Mouse (Mus musculus): ENCODE data around the gene Arl10. TPM values are rescaled to one million over a fixed set of nuclear protein-coding genes. Genes with fewer than 3 reads are reported as not detected.

Gene Arl10
- polyA plus RNA-seq, 1 experiment from 2014 or later: 23.3 TPM

GRCm38 (mm10) chr13:54582860-54583259, 8.0 kb downstream of the Arl10 start:
- H3K27ac ChIP-seq (ENCODE audit: poor library complexity, severe bottlenecking): no peak overlapping the region
- H3K4me3 ChIP-seq: no peak overlapping the region
- ATAC-seq (ENCODE audit: insufficient number of reproducible peaks, low FRiP score): no peak
- 88% methylated on average over 5 of the region's 5 CpGs for WGBS
- H3K27me3 ChIP-seq (replicated peaks): no peaks in the 10 kb centered on the region
- no peak overlapping the region for H3K4me2 ChIP-seq
- no peaks in the 10 kb centered on the region for H3K9me3 ChIP-seq (replicated peaks)
- H3K9ac ChIP-seq: no peak overlapping the region
- peaks cover 7% of the 10 kb centered on the region; the same call in 1 of the 2 replicates for H3K4me1 ChIP-seq (replicated peaks)
- peaks cover 93% of the 10 kb centered on the region for H3K36me3 ChIP-seq

GRCm38 (mm10) chr13:54585831-54586230, 11.0 kb downstream of the Arl10 start:
- peaks cover 7% of the 10 kb centered on the region; the same call in 1 of the 2 replicates for H3K4me1 ChIP-seq (replicated peaks)
- peaks cover 72% of the 10 kb centered on the region for H3K36me3 ChIP-seq
- no peak overlapping the region for H3K27ac ChIP-seq (ENCODE audit: poor library complexity, severe bottlenecking)
- no peaks in the 10 kb centered on the region for H3K9me3 ChIP-seq (replicated peaks)
- no peak overlapping the region for H3K4me3 ChIP-seq
- H3K9ac ChIP-seq: no peak overlapping the region
- no peak overlapping the region for H3K4me2 ChIP-seq
- ATAC-seq (ENCODE audit: insufficient number of reproducible peaks, low FRiP score): no peak
- H3K27me3 ChIP-seq (replicated peaks): no peaks in the 10 kb centered on the region
- 76% methylated on average over 11 of the region's 11 CpGs for WGBS

- Histone ChIP-seq H3K27me3 (replicated peaks) (no peaks in the 10 kb centered on the region), H3K9ac (peak overlapping the region; percentile 90), H3K4me3 (peak overlapping the region; percentile 89), H3K4me2 (peak overlapping the region; percentile 80), H3K27ac (ENCODE audit: poor library complexity, severe bottlenecking) (no peak overlapping the region), H3K36me3 (peaks cover 45% of the 10 kb centered on the region), H3K4me1 (replicated peaks) (peaks cover 17% of the 10 kb centered on the region), H3K9me3 (replicated peaks) (no peaks in the 10 kb centered on the region)
- ATAC-seq (ENCODE audit: insufficient number of reproducible peaks, low FRiP score): 0 out of 2 replicates have a peak, but pooled peaks have one; percentile 7
- under 1% methylated on average over 24 of the region's 24 CpGs for WGBS
Observed at GRCm38 (mm10) chr13:54589414-54589995, 14.7 kb downstream of the Arl10 start.

GRCm38 (mm10) chr13:54589996-54590951, 15.5 kb downstream of the Arl10 start, which contains the start of the genes Nop16 and Higd2a:
TSS of gene Nop16 (minus strand) at chr13:54590090.
TSS of gene Higd2a (plus strand) at chr13:54590207.
- Histone ChIP-seq H3K4me1 (replicated peaks) (peaks cover 22% of the 10 kb centered on the region), H3K27me3 (replicated peaks) (no peaks in the 10 kb centered on the region), H3K9me3 (replicated peaks) (no peaks in the 10 kb centered on the region), H3K27ac (ENCODE audit: poor library complexity, severe bottlenecking) (peak within 1 kb of the TSS; percentile 83), H3K36me3 (peaks cover 40% of the 10 kb centered on the region), H3K9ac (peak within 1 kb of the TSS; percentile 90), H3K4me2 (peak within 1 kb of the TSS; percentile 89), H3K4me3 (peak within 1 kb of the TSS; percentile 89)
- WGBS: under 1% methylated on average over 51 of the region's 51 CpGs
- ATAC-seq (ENCODE audit: insufficient number of reproducible peaks, low FRiP score): peak; percentile 98

- peaks cover 31% of the 10 kb centered on the region for H3K36me3 ChIP-seq
- no peak for ATAC-seq (ENCODE audit: insufficient number of reproducible peaks, low FRiP score)
- peak overlapping the region; percentile 1; the same call in 1 of the 2 replicates for H3K9ac ChIP-seq
- no peak overlapping the region for H3K4me3 ChIP-seq
- peak overlapping the region; percentile 89 for H3K4me2 ChIP-seq
- H3K9me3 ChIP-seq (replicated peaks): no peaks in the 10 kb centered on the region
- H3K27ac ChIP-seq (ENCODE audit: poor library complexity, severe bottlenecking): no peak overlapping the region
- H3K27me3 ChIP-seq (replicated peaks): no peaks in the 10 kb centered on the region
- peaks cover 38% of the 10 kb centered on the region for H3K4me1 ChIP-seq (replicated peaks)
- 87% methylated on average over 8 of the region's 8 CpGs for WGBS
Observed at GRCm38 (mm10) chr13:54591776-54592356, 17.1 kb downstream of the Arl10 start.

GRCm38 (mm10) chr13:54593617-54594016, 18.8 kb downstream of the Arl10 start:
- 90% methylated on average over 11 of the region's 11 CpGs for WGBS
- H3K9ac ChIP-seq: no peak overlapping the region
- H3K4me3 ChIP-seq: no peak overlapping the region
- no peak overlapping the region for H3K4me2 ChIP-seq
- H3K27me3 ChIP-seq (replicated peaks): no peaks in the 10 kb centered on the region
- no peaks in the 10 kb centered on the region for H3K9me3 ChIP-seq (replicated peaks)
- H3K27ac ChIP-seq (ENCODE audit: poor library complexity, severe bottlenecking): no peak overlapping the region
- H3K36me3 ChIP-seq: peaks cover 26% of the 10 kb centered on the region
- peaks cover 53% of the 10 kb centered on the region for H3K4me1 ChIP-seq (replicated peaks)
- ATAC-seq (ENCODE audit: insufficient number of reproducible peaks, low FRiP score): no peak

- peak overlapping the region; percentile 29 for H3K4me2 ChIP-seq
Observed at GRCm38 (mm10) chr13:54596107-54596690, 21.4 kb downstream of the Arl10 start.

GRCm38 (mm10) chr13:54596870-54597269, 22.1 kb downstream of the Arl10 start:
- Histone ChIP-seq H3K4me1 (replicated peaks) (peaks cover 38% of the 10 kb centered on the region), H3K9me3 (replicated peaks) (no peaks in the 10 kb centered on the region), H3K36me3 (peaks cover 37% of the 10 kb centered on the region), H3K4me2 (peak overlapping the region; percentile 29; the same call in 1 of the 2 replicates), H3K27me3 (replicated peaks) (no peaks in the 10 kb centered on the region), H3K9ac (peak overlapping the region; percentile 29; the same call in 1 of the 2 replicates), H3K4me3 (no peak overlapping the region), H3K27ac (ENCODE audit: poor library complexity, severe bottlenecking) (peak overlapping the region; percentile 71)
- ATAC-seq (ENCODE audit: insufficient number of reproducible peaks, low FRiP score): peak; percentile 33; the same call in 1 of the 2 replicates
- 43% methylated on average over 5 of the region's 5 CpGs for WGBS

More at GRCm38 (mm10) chr13:54596107-54596690, 21.4 kb downstream of the Arl10 start:
- WGBS: 48% methylated on average over 8 of the region's 8 CpGs
- Histone ChIP-seq H3K27ac (ENCODE audit: poor library complexity, severe bottlenecking) (peak overlapping the region; percentile 71), H3K9ac (0 out of 2 replicates have a peak overlapping the region, but pooled peaks have one; percentile 28), H3K4me1 (replicated peaks) (peaks cover 45% of the 10 kb centered on the region), H3K36me3 (peaks cover 37% of the 10 kb centered on the region), H3K9me3 (replicated peaks) (no peaks in the 10 kb centered on the region), H3K4me3 (no peak overlapping the region), H3K27me3 (replicated peaks) (no peaks in the 10 kb centered on the region)
- peak; percentile 33; the same call in 1 of the 2 replicates for ATAC-seq (ENCODE audit: insufficient number of reproducible peaks, low FRiP score)

GRCm38 (mm10) chr13:54598622-54599143, 23.9 kb downstream of the Arl10 start:
- 84% methylated on average over 12 of the region's 12 CpGs for WGBS
- no peak overlapping the region for H3K4me3 ChIP-seq
- ATAC-seq (ENCODE audit: insufficient number of reproducible peaks, low FRiP score): no peak; the same call in 1 of the 2 replicates

GRCm38 (mm10) chr13:54602639-54603111, 27.9 kb downstream of the Arl10 start:
- 63% methylated on average over 3 of the region's 3 CpGs for WGBS
- H3K9me3 ChIP-seq (replicated peaks): no peaks in the 10 kb centered on the region
- no peak overlapping the region for H3K9ac ChIP-seq
- no peaks in the 10 kb centered on the region for H3K27me3 ChIP-seq (replicated peaks)
- no peak overlapping the region for H3K4me3 ChIP-seq
- H3K27ac ChIP-seq (ENCODE audit: poor library complexity, severe bottlenecking): no peak overlapping the region
- peaks cover 16% of the 10 kb centered on the region for H3K4me1 ChIP-seq (replicated peaks)
- H3K36me3 ChIP-seq: peaks cover 33% of the 10 kb centered on the region
- no peak overlapping the region for H3K4me2 ChIP-seq
- no peak for ATAC-seq (ENCODE audit: insufficient number of reproducible peaks, low FRiP score)

More at GRCm38 (mm10) chr13:54598622-54599143, 23.9 kb downstream of the Arl10 start:
- no peaks in the 10 kb centered on the region for H3K27me3 ChIP-seq (replicated peaks)
- peaks cover 44% of the 10 kb centered on the region for H3K4me1 ChIP-seq (replicated peaks)
- H3K4me2 ChIP-seq: no peak overlapping the region
- H3K36me3 ChIP-seq: peaks cover 29% of the 10 kb centered on the region
- no peak overlapping the region for H3K9ac ChIP-seq
- no peaks in the 10 kb centered on the region for H3K9me3 ChIP-seq (replicated peaks)
- H3K27ac ChIP-seq (ENCODE audit: poor library complexity, severe bottlenecking): no peak overlapping the region

Measured in heart, embryonic 12.5 days (tissue).